Mouse (Mus musculus) liver, postnatal 0 days (tissue): ENCODE measurements around the gene Kcnmb3.

Experiments used
- CTCF ChIP-seq: sonication (generic); IDR thresholded peaks from 2 replicates; pipeline ENCODE4 v1.5.1; 2016; ENCODE audit warnings: antibody characterized with exemption, low read depth
- EP300 ChIP-seq: IDR thresholded peaks from 2 replicates; pipeline ENCODE4 v1.6.1; 2016; ENCODE audit warnings: antibody characterized with exemption, low read depth, mild to moderate bottlenecking

DNA sequence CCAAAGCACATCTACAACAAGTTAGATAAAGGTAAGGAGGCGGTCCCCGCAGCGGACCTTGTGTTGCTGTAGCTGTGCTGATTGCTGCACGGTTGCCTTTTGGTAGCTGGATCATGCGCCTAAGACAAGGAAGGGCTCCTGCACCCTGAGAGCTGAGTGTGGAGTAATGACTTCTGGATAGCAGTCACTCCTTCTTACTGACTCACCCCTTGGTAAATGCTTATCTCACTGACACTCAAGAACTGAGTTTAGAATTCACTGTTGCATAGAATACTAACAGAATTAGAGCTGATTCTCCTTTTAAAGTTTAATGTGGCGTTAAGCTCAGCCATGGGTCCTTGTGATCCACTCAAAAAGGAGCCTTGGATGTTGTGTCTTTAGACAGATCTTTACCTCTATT, 54.7 kb downstream of the Kcnmb3 start:
- TF ChIP-seq CTCF (no peak), EP300 (no peak)
